Mouse (Mus musculus) liver, embryonic 14.5 days (tissue): ENCODE data around the gene Rhbdd1. TPM values are rescaled to one million over a fixed set of nuclear protein-coding genes. Genes with fewer than 3 reads are reported as not detected.

Source experiments
- ATAC-seq: fragments of 200-750 bp; cut with Nextera tagmentation; 2 replicates; pipeline ENCODE4 v1.8.0; 2017; ENCODE audit warnings: moderate number of reproducible peaks, mild to moderate bottlenecking, moderate library complexity; ENCODE audit not compliant: insufficient read depth
- DNase-seq, 3 experiments: peaks; one replicate each; pipeline ENCODE4 v3.0.0-alpha.2; 2012 to 2013; ENCODE audit warnings: low read depth in 3 of 3, low spot score in 3 of 3
- H3K27ac ChIP-seq: fragments of 300-500 bp; sonication (generic); 2 replicates; pipeline ENCODE4 v1.5.1; 2014; ENCODE audit warnings: moderate library complexity, mild to moderate bottlenecking, control low read depth, inconsistent platforms
- H3K27me3 ChIP-seq: fragments of 300-500 bp; sonication (generic); 2 replicates; pipeline ENCODE4 v1.6.1; 2014; ENCODE audit warnings: mild to moderate bottlenecking, low read length, moderate library complexity; ENCODE audit not compliant: control insufficient read depth, insufficient read depth
- H3K36me3 ChIP-seq: fragments of 300-500 bp; sonication (generic); replicated peaks from 2 replicates; pipeline ENCODE4 v1.6.1; 2014; ENCODE audit warnings: low read depth; ENCODE audit not compliant: control insufficient read depth, insufficient read depth
- H3K4me1 ChIP-seq, 2 experiments: fragments of 200-500 bp in 1 of 2; fragments of 300-500 bp in 1 of 2; sonication (generic) in 1 of 2; replicated peaks; 2 replicates each; pipeline ENCODE4 v1.6.1; 2012 to 2014; ENCODE audit warnings: antibody characterized with exemption in 1 of 2, inconsistent platforms in 1 of 2, low read length in 1 of 2; ENCODE audit not compliant: control insufficient read depth in 2 of 2, insufficient read depth in 2 of 2
- H3K4me2 ChIP-seq: fragments of 300-500 bp; sonication (generic); 2 replicates; pipeline ENCODE4 v1.6.1; 2014; ENCODE audit warnings: low read depth, mild to moderate bottlenecking, control low read depth, moderate library complexity
- H3K4me3 ChIP-seq, 2 experiments: fragments of 200-500 bp in 1 of 2; fragments of 300-500 bp in 1 of 2; sonication (generic) in 1 of 2; 2 replicates each; pipeline ENCODE4 v1.5.1; 2012 to 2014; ENCODE audit warnings: low read depth in 2 of 2, low read length in 2 of 2, mild to moderate bottlenecking in 2 of 2, control low read depth in 1 of 2, inconsistent platforms in 1 of 2, moderate library complexity in 1 of 2; ENCODE audit not compliant: insufficient read depth in 1 of 2
- H3K9ac ChIP-seq: fragments of 300-500 bp; sonication (generic); replicated peaks from 2 replicates; pipeline ENCODE4 v1.6.1; 2014; ENCODE audit warnings: mild to moderate bottlenecking, control low read depth, moderate library complexity
- H3K9me3 ChIP-seq: fragments of 300-500 bp; sonication (generic); 2 replicates; pipeline ENCODE4 v1.6.1; 2016; ENCODE audit warnings: low read length, mixed read lengths; ENCODE audit not compliant: control insufficient read depth
- CTCF ChIP-seq: IDR thresholded peaks from 2 replicates; pipeline ENCODE4 v1.5.1; 2016; ENCODE audit warnings: antibody characterized with exemption, low read depth, control low read depth
- EP300 ChIP-seq: IDR thresholded peaks from 2 replicates; pipeline ENCODE4 v1.6.1; 2016; ENCODE audit warnings: antibody characterized with exemption, low read depth
- WGBS: fragments of 180-500 bp; shearing (Covaris S2); extraction: QIAGEN DNeasy Blood & Tissue Kit; methylation state at CpG from one replicate; pipeline ENCODE4 v1.1.7; 2014; ENCODE audit not compliant: insufficient replicate concordance; 5-methylcytosine and 5-hydroxymethylcytosine counted together
- polyA plus RNA-seq, 2 experiments: library from polyadenylated mRNA; depleted of rRNA in 1 of 2; stranded (reverse) in 1 of 2; unstranded in 1 of 2; fragments of >200 nt; fragmentation: Nextera tagmentation in 1 of 2; extraction: Ambion mirVana in 1 of 2; gene quantifications; 2 replicates each; pipeline versions ENCODE4 v1.2.1 to v1.2.3; 2012 to 2014

Rhbdd1 gene
- polyA plus RNA-seq, 2 experiments = 4.9 to 5.8 TPM

DNA sequence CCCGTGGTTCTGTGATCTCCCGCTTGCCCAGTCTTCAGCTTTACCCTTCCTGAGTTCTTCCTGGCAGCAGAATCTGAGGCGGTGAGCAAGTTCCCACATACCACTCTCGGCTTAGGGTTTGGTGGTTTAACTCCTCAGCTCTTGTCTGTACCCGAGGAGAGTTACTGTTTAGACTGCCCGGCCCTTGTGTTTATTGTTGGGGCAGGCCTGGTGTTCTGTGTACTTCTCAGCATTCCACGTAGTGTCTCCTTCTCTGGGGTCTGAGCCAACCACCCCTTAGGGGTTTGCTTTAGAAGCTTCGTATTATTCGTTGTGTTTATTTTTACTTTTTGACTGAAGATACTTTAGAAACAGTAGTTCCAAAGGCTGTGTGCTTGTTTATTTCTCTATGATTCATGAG is 68.8 kb downstream of the Rhbdd1 start:
- no peaks in the 10 kb centered on the region; a peak in 2 of 4 replicates for H3K4me1 ChIP-seq
- ATAC-seq = no peak
- H3K4me2 ChIP-seq = no peak overlapping the region
- TF ChIP-seq CTCF (no peak), EP300 (no peak)
- H3K9ac ChIP-seq = no peak overlapping the region
- WGBS = 57% methylated on average over 9 of the region's 9 CpGs
- no peak overlapping the region for H3K4me3 ChIP-seq
- no peak overlapping the region for H3K27ac ChIP-seq
- DNase-seq = no peak
- no peaks in the 10 kb centered on the region for H3K27me3 ChIP-seq
- no peaks in the 10 kb centered on the region for H3K9me3 ChIP-seq
- H3K36me3 ChIP-seq = no peaks in the 10 kb centered on the region

DNA sequence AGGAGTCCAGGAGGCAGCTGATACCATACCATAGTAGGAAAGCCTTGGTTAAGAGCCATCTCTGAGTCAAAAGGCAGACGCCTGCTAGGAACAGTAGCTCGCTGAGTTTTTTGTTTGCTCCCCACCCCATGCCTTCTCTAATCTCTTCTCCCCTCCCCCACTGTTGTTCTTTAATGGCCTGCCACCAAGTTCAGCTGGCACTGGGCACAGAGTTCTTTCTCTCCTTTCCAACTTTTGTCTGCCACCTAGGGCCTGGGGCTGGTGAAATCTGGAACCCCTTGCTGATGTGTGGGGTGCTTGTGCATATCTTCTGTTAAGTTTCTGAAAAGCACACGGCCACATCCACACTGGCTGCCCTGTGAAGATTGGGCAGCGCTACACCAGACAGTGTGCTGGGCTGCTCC is 69.6 kb downstream of the Rhbdd1 start:
- H3K36me3 ChIP-seq = no peaks in the 10 kb centered on the region
- no peak overlapping the region for H3K27ac ChIP-seq
- H3K9ac ChIP-seq = no peak overlapping the region
- H3K4me3 ChIP-seq = no peak overlapping the region
- H3K4me2 ChIP-seq = no peak overlapping the region
- no peak for TF ChIP-seq CTCF
- no peak for TF ChIP-seq EP300
- H3K9me3 ChIP-seq = no peaks in the 10 kb centered on the region
- no peaks in the 10 kb centered on the region; a peak in 2 of 4 replicates for H3K4me1 ChIP-seq
- 63% methylated on average over 4 of the region's 4 CpGs for WGBS
- no peak for ATAC-seq
- no peaks in the 10 kb centered on the region for H3K27me3 ChIP-seq
- no peak for DNase-seq

DNA sequence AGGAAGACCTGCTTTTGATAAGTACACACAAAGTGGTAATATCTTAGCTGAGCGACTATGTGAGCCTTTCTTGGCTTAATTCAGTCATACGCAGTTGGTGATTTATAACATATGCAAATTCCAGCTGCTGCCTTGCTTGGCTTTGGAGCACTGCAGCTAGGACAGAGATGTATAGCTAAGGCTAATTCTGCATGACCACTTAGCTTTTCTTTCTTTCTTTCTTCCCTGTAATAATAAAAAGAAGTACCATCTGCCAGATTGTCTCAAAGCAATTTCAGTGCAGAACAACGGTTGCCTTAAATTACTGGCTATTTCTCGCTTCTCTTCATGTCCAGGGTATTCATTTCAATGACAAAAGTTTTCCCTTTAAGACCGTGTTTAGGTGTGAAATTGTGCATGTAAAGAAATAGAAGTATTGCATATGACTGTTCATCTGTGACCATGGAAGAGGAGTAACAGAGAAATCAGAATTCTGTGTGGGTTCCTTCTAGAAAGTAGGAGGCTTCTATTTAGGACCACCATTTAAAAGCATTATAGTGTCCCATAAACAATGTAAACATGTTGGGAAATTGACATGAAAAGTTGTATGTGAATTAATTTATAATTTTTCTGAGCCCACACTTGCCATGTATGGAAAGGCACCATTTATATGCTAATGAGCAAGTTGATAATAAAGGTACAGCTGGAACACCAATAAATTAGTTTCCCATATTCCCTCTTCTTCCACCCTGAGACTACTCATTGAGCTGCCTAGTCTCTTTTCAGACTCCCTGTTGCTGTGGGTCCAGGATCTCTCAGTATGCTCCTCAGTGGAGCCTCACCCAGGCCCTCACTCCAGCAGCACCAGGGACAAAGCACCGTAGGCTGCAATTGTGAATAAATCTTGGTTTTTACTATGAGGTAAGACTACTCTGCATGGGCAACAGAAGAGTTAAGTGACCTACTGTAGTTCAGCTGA is 70.8 kb downstream of the Rhbdd1 start:
- no peaks in the 10 kb centered on the region for H3K36me3 ChIP-seq
- no peaks in the 10 kb centered on the region for H3K27me3 ChIP-seq
- ATAC-seq = no peak
- no peaks in the 10 kb centered on the region; a peak in 2 of 4 replicates for H3K4me1 ChIP-seq
- H3K27ac ChIP-seq = no peak overlapping the region
- H3K4me2 ChIP-seq = no peak overlapping the region
- no peak overlapping the region for H3K4me3 ChIP-seq
- DNase-seq = no peak
- no peak overlapping the region for H3K9ac ChIP-seq
- TF ChIP-seq CTCF (no peak), EP300 (no peak)
- 70% methylated on average over 6 of the region's 6 CpGs for WGBS
- H3K9me3 ChIP-seq = no peaks in the 10 kb centered on the region

DNA sequence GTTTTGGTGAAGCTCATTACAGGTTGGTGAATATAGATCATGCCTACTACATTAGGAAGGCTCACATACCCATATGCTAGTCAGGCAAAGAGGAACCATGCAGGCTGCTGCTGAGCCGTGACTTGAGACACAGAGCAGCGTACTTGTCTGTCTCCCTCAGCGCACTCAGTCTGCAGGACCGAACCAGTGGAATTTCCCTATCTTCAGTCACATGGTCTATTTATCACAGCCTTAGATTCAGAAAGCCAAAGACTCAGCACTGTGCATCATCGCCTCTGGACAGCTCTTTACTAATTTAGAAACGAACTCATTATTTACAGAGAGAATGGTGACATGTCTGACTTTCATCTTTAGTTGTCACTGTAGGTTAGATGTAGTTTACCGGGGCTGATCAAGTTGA is 73.1 kb downstream of the Rhbdd1 start:
- no peak overlapping the region for H3K4me3 ChIP-seq
- H3K9ac ChIP-seq = no peak overlapping the region
- H3K27ac ChIP-seq = no peak overlapping the region
- H3K27me3 ChIP-seq = no peaks in the 10 kb centered on the region
- no peaks in the 10 kb centered on the region for H3K9me3 ChIP-seq
- no peak overlapping the region for H3K4me2 ChIP-seq
- WGBS = 77% methylated on average over 7 of the region's 7 CpGs
- ATAC-seq (no peak), DNase-seq (no peak)
- H3K4me1 ChIP-seq = no peaks in the 10 kb centered on the region; a peak in 2 of 4 replicates
- no peaks in the 10 kb centered on the region for H3K36me3 ChIP-seq
- TF ChIP-seq CTCF = no peak
- no peak for TF ChIP-seq EP300

DNA sequence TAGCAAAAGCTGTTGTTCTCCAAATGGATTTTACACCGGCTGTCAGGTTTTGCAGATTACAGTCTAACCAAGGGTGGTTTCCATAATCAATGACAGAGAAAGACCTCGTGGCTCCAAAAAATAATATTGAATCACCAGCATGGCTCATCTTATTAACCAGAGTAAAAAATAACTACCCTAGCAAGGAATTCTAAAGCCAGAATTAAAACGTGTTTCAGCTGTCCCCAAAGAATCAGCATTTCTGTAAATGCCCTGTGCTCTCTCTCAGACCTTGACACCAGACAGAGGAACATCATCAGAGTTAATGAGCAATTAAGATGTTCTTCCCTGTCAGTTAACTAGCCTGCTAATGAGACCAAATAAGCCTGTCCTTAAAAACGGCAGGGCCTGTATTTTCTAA is 79.1 kb downstream of the Rhbdd1 start:
- H3K4me2 ChIP-seq = no peak overlapping the region
- TF ChIP-seq CTCF = no peak
- no peak for TF ChIP-seq EP300
- H3K27ac ChIP-seq = no peak overlapping the region
- no peaks in the 10 kb centered on the region for H3K27me3 ChIP-seq
- ATAC-seq = no peak
- no peak for DNase-seq
- no peak overlapping the region for H3K4me3 ChIP-seq
- H3K4me1 ChIP-seq = no peaks in the 10 kb centered on the region
- WGBS = 64% methylated on average over 4 of the region's 4 CpGs
- no peaks in the 10 kb centered on the region for H3K36me3 ChIP-seq
- H3K9me3 ChIP-seq = no peaks in the 10 kb centered on the region
- H3K9ac ChIP-seq = no peak overlapping the region
